Mouse (Mus musculus): Measurements from ENCODE around the gene Olfr1095. TPM values are rescaled to one million over a fixed set of nuclear protein-coding genes. Genes with fewer than 3 reads are reported as not detected.

The Olfr1095 gene
- polyA plus RNA-seq (2016; fragmentation: Nextera tagmentation; extraction: Ambion mirVana) = not detected in 2 replicates

GRCm38 (mm10) chr2:86851596-86851995, at the start of gene Olfr1095:
TSS of gene Olfr1095 (minus strand) at chr2:86851696.
- Histone ChIP-seq H3K9me3 (replicated peaks) (no peaks in the 10 kb centered on the region), H3K27me3 (ENCODE audit: low read depth, poor library complexity, severe bottlenecking) (no peaks in the 10 kb centered on the region), H3K4me3 (no peak within 1 kb of the TSS), H3K36me3 (no peaks in the 10 kb centered on the region), H3K4me1 (no peaks in the 10 kb centered on the region), H3K27ac (no peak within 1 kb of the TSS)
- WGBS = 90% methylated on average over 3 of the region's 3 CpGs
- no peak for DNase-seq (ENCODE audit: low spot score)

DNA sequence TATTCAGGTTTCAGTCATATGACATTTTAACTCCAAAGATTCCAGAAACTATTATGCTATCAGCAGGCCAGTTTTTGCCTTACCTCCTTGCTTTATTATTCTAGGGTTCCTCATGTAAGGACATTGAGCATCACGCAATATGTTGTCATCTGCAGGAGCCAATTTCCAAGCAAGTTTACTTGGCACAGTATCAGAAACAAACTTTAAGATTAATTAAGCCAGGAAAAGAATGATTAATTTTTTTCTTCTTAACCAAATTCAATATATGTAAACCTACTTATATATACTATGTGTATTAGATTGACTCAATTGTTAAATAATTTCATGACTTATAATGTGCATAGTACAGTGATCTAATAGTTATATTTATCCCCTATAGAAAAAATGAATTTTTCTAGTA, 40.6 kb upstream of the Olfr1095 start, which contains the start of gene Olfr1097:
TSS of gene Olfr1097 (minus strand) at position 101 of the 400 bp plus-strand sequence.
- 93% methylated on average over 1 of the region's 1 CpGs for WGBS

GRCm38 (mm10) chr2:86874702-86875101, 23.2 kb upstream of the Olfr1095 start, which contains the start of gene Gm13723:
TSS of gene Gm13723 (minus strand) at chr2:86874802.
- Histone ChIP-seq H3K27me3 (ENCODE audit: low read depth, poor library complexity, severe bottlenecking) (no peaks in the 10 kb centered on the region), H3K27ac (no peak within 1 kb of the TSS), H3K4me3 (no peak within 1 kb of the TSS), H3K4me1 (no peaks in the 10 kb centered on the region), H3K9me3 (replicated peaks) (no peaks in the 10 kb centered on the region), H3K36me3 (no peaks in the 10 kb centered on the region)
- no peak for DNase-seq (ENCODE audit: low spot score)
- WGBS = 80% methylated on average over 1 of the region's 1 CpGs

More for the DNA sequence above, 40.6 kb upstream of the Olfr1095 start, which contains the start of gene Olfr1097:
- H3K4me3 ChIP-seq = no peak within 1 kb of the TSS
- no peaks in the 10 kb centered on the region for H3K4me1 ChIP-seq
- no peaks in the 10 kb centered on the region for H3K36me3 ChIP-seq
- no peak within 1 kb of the TSS for H3K27ac ChIP-seq
- no peak for DNase-seq (ENCODE audit: low spot score)
- H3K9me3 ChIP-seq (replicated peaks) = no peaks in the 10 kb centered on the region
- H3K27me3 ChIP-seq (ENCODE audit: low read depth, poor library complexity, severe bottlenecking) = no peaks in the 10 kb centered on the region

DNA sequence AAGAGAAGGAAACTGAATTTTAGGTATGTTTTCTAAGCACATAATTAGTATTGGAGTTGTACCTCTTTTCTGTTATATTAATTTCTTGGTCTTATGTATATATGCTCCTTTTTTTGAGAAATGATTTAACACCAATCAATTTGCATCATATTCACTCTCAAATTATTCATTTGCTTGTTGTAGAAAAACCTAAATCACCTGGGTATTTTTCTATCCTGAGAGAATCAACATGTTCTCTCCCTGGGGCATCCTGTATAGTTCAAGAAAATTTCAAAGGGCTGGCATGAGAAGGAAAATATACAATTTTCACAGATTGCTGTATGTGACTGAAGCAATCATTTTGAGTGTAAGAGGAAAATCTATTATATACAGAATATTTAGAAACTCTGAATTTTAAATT, 27.1 kb downstream of the Olfr1095 start, which contains the start of gene Olfr1094:
TSS of gene Olfr1094 (plus strand) at position 301 of the 400 bp plus-strand sequence.
- no peaks in the 10 kb centered on the region for H3K9me3 ChIP-seq (replicated peaks)
- no peaks in the 10 kb centered on the region for H3K36me3 ChIP-seq
- H3K4me1 ChIP-seq = no peaks in the 10 kb centered on the region
- no peak for DNase-seq (ENCODE audit: low spot score)
- H3K4me3 ChIP-seq = no peak within 1 kb of the TSS
- no peak within 1 kb of the TSS for H3K27ac ChIP-seq
- no peaks in the 10 kb centered on the region for H3K27me3 ChIP-seq (ENCODE audit: low read depth, poor library complexity, severe bottlenecking)

- no peaks in the 10 kb centered on the region for H3K4me1 ChIP-seq
- H3K4me3 ChIP-seq = no peak within 1 kb of the TSS
- no peak for DNase-seq (ENCODE audit: low spot score)
- H3K27me3 ChIP-seq (ENCODE audit: low read depth, poor library complexity, severe bottlenecking) = no peaks in the 10 kb centered on the region
- H3K36me3 ChIP-seq = no peaks in the 10 kb centered on the region
- no peaks in the 10 kb centered on the region for H3K9me3 ChIP-seq (replicated peaks)
- no peak within 1 kb of the TSS for H3K27ac ChIP-seq
Observed at GRCm38 (mm10) chr2:86809918-86810317, 41.6 kb downstream of the Olfr1095 start, which contains the start of gene Olfr141. TSS of gene Olfr141 (minus strand) at chr2:86810018.

Other genes starting within 250 kb of the Olfr1095 start
- gene Olfr1084, start 212.0 kb downstream of the Olfr1095 start, polyA plus RNA-seq (2016; fragmentation: Nextera tagmentation; extraction: Ambion mirVana) = not detected in 2 replicates
- not detected in 2 replicates for gene Olfr1085, start 189.7 kb downstream of the Olfr1095 start, polyA plus RNA-seq (2016; fragmentation: Nextera tagmentation; extraction: Ambion mirVana)
- gene Olfr1086, start 171.6 kb downstream of the Olfr1095 start, polyA plus RNA-seq (2016; fragmentation: Nextera tagmentation; extraction: Ambion mirVana) = not detected in 2 replicates
- not detected in 2 replicates for gene Olfr1087, start 153.3 kb downstream of the Olfr1095 start, polyA plus RNA-seq (2016; fragmentation: Nextera tagmentation; extraction: Ambion mirVana)
- gene Olfr1089, start 118.0 kb downstream of the Olfr1095 start, polyA plus RNA-seq (2016; fragmentation: Nextera tagmentation; extraction: Ambion mirVana) = not detected in 2 replicates
- not detected in 2 replicates for gene Olfr1090, start 92.7 kb downstream of the Olfr1095 start, polyA plus RNA-seq (2016; fragmentation: Nextera tagmentation; extraction: Ambion mirVana)
- gene Olfr1093, start 69.2 kb downstream of the Olfr1095 start, polyA plus RNA-seq (2016; fragmentation: Nextera tagmentation; extraction: Ambion mirVana) = not detected in 2 replicates
- not detected in 2 replicates for gene Olfr141, start 41.7 kb downstream of the Olfr1095 start, polyA plus RNA-seq (2016; fragmentation: Nextera tagmentation; extraction: Ambion mirVana)
- not detected in 2 replicates for gene Olfr1094, start 27.0 kb downstream of the Olfr1095 start, polyA plus RNA-seq (2016; fragmentation: Nextera tagmentation; extraction: Ambion mirVana)
- gene Gm13723, start 23.1 kb upstream of the Olfr1095 start, polyA plus RNA-seq (2016; fragmentation: Nextera tagmentation; extraction: Ambion mirVana) = not detected in 2 replicates
- not detected in 2 replicates for gene Olfr1097, start 40.5 kb upstream of the Olfr1095 start, polyA plus RNA-seq (2016; fragmentation: Nextera tagmentation; extraction: Ambion mirVana)
- gene Olfr1098, start 72.8 kb upstream of the Olfr1095 start, polyA plus RNA-seq (2016; fragmentation: Nextera tagmentation; extraction: Ambion mirVana) = not detected in 2 replicates
- gene Olfr1099, start 109.0 kb upstream of the Olfr1095 start, polyA plus RNA-seq (2016; fragmentation: Nextera tagmentation; extraction: Ambion mirVana) = not detected in 2 replicates
- gene Olfr1100, start 128.3 kb upstream of the Olfr1095 start, polyA plus RNA-seq (2016; fragmentation: Nextera tagmentation; extraction: Ambion mirVana) = not detected in 2 replicates
- gene Olfr1101, start 139.5 kb upstream of the Olfr1095 start, polyA plus RNA-seq (2016; fragmentation: Nextera tagmentation; extraction: Ambion mirVana) = not detected in 2 replicates
- gene Olfr1102, start 146.7 kb upstream of the Olfr1095 start, polyA plus RNA-seq (2016; fragmentation: Nextera tagmentation; extraction: Ambion mirVana) = not detected in 2 replicates
- gene Olfr1104, start 175.4 kb upstream of the Olfr1095 start, polyA plus RNA-seq (2016; fragmentation: Nextera tagmentation; extraction: Ambion mirVana) = not detected in 2 replicates
- gene Olfr1105, start 184.8 kb upstream of the Olfr1095 start, polyA plus RNA-seq (2016; fragmentation: Nextera tagmentation; extraction: Ambion mirVana) = not detected in 2 replicates
- gene Olfr1106, start 200.6 kb upstream of the Olfr1095 start, polyA plus RNA-seq (2016; fragmentation: Nextera tagmentation; extraction: Ambion mirVana) = not detected in 2 replicates
- gene Olfr1107, start 224.1 kb upstream of the Olfr1095 start, polyA plus RNA-seq (2016; fragmentation: Nextera tagmentation; extraction: Ambion mirVana) = not detected in 2 replicates
- not detected in 2 replicates for gene Olfr1109, start 244.3 kb upstream of the Olfr1095 start, polyA plus RNA-seq (2016; fragmentation: Nextera tagmentation; extraction: Ambion mirVana)